Mouse (Mus musculus): ENCODE results near the gene Med9. TPM values are rescaled to one million over a fixed set of nuclear protein-coding genes. Genes with fewer than 3 reads are reported as not detected.
"Not testable (repeated sequence)": the region's sequence is repeated elsewhere in the genome, so short reads cannot be mapped to it uniquely, and the experiment has no call there.

The Med9 gene
- polyA plus RNA-seq, 1 experiment from 2014 or later, result 35.7 TPM

DNA sequence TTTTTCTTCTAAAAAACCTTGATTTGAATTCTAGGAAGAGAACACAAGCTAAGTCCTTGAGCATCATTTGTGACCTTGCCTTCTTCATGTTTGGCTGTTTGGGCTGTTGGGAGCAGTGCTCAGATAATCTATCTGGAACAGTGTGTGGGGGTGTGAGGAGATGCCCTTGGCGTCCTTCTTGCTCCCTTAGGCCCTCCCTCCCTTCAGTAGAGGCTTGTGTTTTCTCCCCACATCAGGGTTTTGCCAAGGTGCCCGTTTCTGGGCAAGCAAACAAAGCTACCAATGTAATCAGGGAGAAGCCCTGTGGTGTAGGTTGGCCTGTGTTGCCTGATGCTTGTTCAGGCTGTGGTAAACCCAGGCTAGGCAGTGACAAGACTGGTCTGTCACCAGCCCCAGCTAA is 10.4 kb upstream of the Med9 start:
- H3K27me3 ChIP-seq (replicated peaks; ENCODE audit: control insufficient read depth, insufficient read depth, low read length), result no peaks in the 10 kb centered on the region
- H3K4me3 ChIP-seq (ENCODE audit: low read depth, low read length), result no peak overlapping the region
- no peaks in the 10 kb centered on the region for H3K9me3 ChIP-seq (replicated peaks; ENCODE audit: control insufficient read depth, low read length)
- DNase-seq (ENCODE audit: low spot score) (no peak), ATAC-seq (no peak)
- no peak overlapping the region for H3K4me2 ChIP-seq (ENCODE audit: low read length)
- no peak overlapping the region for H3K9ac ChIP-seq (ENCODE audit: low read length)
- WGBS, result 39% methylated on average over 2 of the region's 2 CpGs
- no peak overlapping the region for H3K27ac ChIP-seq (ENCODE audit: low read depth, low read length)
- no peaks in the 10 kb centered on the region for H3K4me1 ChIP-seq (ENCODE audit: control insufficient read depth, insufficient read depth, low read length)
- no peaks in the 10 kb centered on the region for H3K36me3 ChIP-seq (ENCODE audit: control insufficient read depth, insufficient read depth, low read length)

DNA sequence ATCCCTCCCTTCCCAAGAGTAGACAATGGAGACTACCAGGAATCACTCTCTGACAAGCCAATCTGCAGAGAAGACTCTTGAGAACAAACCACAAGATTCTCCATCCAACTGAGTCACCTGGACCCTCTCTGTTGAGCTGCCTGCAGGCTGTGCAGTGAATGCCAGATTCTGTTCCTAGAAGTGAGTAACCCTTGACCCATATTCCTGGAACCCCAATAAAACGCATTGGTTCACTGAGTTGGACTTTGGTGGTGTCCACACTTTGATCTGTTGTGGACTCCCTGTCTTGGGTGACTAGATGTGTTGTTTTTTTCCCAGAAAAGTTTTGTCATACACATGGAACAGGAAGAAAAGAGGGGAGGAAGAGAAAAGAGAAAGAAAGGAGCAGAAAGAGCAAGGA is 8.2 kb upstream of the Med9 start:
- no peaks in the 10 kb centered on the region for H3K9me3 ChIP-seq (replicated peaks; ENCODE audit: control insufficient read depth, low read length)
- WGBS, result 79% methylated on average over 1 of the region's 1 CpGs
- H3K4me2 ChIP-seq (ENCODE audit: low read length), result no peak overlapping the region
- H3K27ac ChIP-seq (ENCODE audit: low read depth, low read length), result no peak overlapping the region
- ATAC-seq (no peak), DNase-seq (ENCODE audit: low spot score) (no peak)
- H3K36me3 ChIP-seq (ENCODE audit: control insufficient read depth, insufficient read depth, low read length), result no peaks in the 10 kb centered on the region
- H3K4me3 ChIP-seq (ENCODE audit: low read depth, low read length), result no peak overlapping the region
- no peak overlapping the region for H3K9ac ChIP-seq (ENCODE audit: low read length)
- no peaks in the 10 kb centered on the region for H3K4me1 ChIP-seq (ENCODE audit: control insufficient read depth, insufficient read depth, low read length)
- no peaks in the 10 kb centered on the region for H3K27me3 ChIP-seq (replicated peaks; ENCODE audit: control insufficient read depth, insufficient read depth, low read length)

DNA sequence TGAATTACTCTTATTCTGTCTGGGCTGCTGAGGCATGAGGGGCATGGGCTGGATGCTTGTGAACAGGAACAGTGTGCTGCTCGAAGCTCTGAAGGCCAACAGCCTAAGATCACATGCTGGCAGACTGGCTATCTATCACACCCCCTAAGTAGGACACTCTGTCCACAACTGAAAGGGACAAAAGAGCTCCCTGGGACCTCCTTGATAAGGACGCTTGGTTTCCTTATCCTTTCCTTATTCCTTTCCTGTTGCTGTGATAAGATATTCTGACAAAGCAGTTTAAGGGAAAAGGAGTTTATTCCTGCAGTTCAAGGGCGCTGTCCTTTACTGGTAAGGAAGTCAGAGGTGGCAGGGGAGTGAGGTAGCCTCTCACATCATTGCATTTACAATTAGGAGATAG is 7.4 kb upstream of the Med9 start:
- DNase-seq (ENCODE audit: low spot score), result no peak
- Histone ChIP-seq H3K4me3 (ENCODE audit: low read depth, low read length) (no peak overlapping the region), H3K9ac (ENCODE audit: low read length) (no peak overlapping the region), H3K27me3 (replicated peaks; ENCODE audit: control insufficient read depth, insufficient read depth, low read length) (no peaks in the 10 kb centered on the region), H3K27ac (ENCODE audit: low read depth, low read length) (no peak overlapping the region), H3K9me3 (replicated peaks; ENCODE audit: control insufficient read depth, low read length) (no peaks in the 10 kb centered on the region), H3K36me3 (ENCODE audit: control insufficient read depth, insufficient read depth, low read length) (no peaks in the 10 kb centered on the region), H3K4me1 (ENCODE audit: control insufficient read depth, insufficient read depth, low read length) (no peaks in the 10 kb centered on the region), H3K4me2 (ENCODE audit: low read length) (no peak overlapping the region)
- ATAC-seq, result no peak
- 67% methylated on average over 3 of the region's 3 CpGs for WGBS

DNA sequence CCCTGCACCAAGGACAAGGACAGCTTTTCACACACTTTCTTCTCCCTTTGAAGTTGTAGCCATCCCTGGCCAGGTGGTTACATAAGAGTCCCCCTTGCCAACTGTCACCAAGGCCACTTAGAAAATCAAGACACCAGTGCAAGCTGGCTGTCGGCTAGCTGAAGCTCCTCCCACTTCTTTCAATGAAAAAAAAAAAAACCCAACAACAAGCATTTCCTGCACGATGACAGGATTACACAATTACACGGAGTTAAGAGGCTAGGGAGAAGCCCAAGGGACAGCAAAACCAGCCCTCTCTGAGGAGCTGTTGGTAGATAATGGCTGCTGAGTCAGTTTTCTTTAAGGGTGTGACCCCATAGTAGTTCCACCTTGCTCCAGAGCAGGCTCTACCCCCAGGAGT is 6.6 kb upstream of the Med9 start:
- H3K27ac ChIP-seq (ENCODE audit: low read depth, low read length), result no peak overlapping the region
- no peak for ATAC-seq
- no peaks in the 10 kb centered on the region for H3K27me3 ChIP-seq (replicated peaks; ENCODE audit: control insufficient read depth, insufficient read depth, low read length)
- H3K4me1 ChIP-seq (ENCODE audit: control insufficient read depth, insufficient read depth, low read length), result no peaks in the 10 kb centered on the region
- no peak overlapping the region for H3K9ac ChIP-seq (ENCODE audit: low read length)
- H3K4me3 ChIP-seq (ENCODE audit: low read depth, low read length), result no peak overlapping the region
- no peak overlapping the region for H3K4me2 ChIP-seq (ENCODE audit: low read length)
- no peaks in the 10 kb centered on the region for H3K9me3 ChIP-seq (replicated peaks; ENCODE audit: control insufficient read depth, low read length)
- no peak for DNase-seq (ENCODE audit: low spot score)
- WGBS, result 27% methylated on average over 3 of the region's 3 CpGs
- no peaks in the 10 kb centered on the region for H3K36me3 ChIP-seq (ENCODE audit: control insufficient read depth, insufficient read depth, low read length)

DNA sequence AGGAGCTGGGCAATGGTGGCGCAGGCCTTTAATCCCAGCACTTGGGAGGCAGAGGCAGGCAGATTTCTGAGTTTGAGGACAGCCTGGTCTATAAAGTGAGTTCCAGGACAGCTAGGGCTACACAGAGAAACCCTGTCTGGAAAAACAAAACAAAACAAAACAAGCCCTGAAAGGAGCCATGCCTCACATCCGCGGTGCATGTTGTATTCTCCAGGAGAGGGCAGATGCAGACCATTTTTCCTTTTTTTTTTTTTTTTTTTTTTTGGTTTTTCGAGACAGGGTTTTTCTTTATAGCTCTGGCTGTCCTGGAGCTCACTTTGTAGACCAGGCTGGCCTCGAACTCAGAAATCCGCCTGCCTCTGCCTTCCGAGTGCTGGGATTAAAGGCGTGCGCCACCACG is 3.2 kb upstream of the Med9 start:
- H3K4me2 ChIP-seq (ENCODE audit: low read length); H3K27ac ChIP-seq (ENCODE audit: low read depth, low read length); H3K4me1 ChIP-seq (ENCODE audit: control insufficient read depth, insufficient read depth, low read length); H3K9me3 ChIP-seq (replicated peaks; ENCODE audit: control insufficient read depth, low read length); H3K27me3 ChIP-seq (replicated peaks; ENCODE audit: control insufficient read depth, insufficient read depth, low read length); DNase-seq (ENCODE audit: low spot score); H3K9ac ChIP-seq (ENCODE audit: low read length); H3K4me3 ChIP-seq (ENCODE audit: low read depth, low read length); ATAC-seq; H3K36me3 ChIP-seq (ENCODE audit: control insufficient read depth, insufficient read depth, low read length): not testable (repeated sequence)
- WGBS, result 95% methylated on average over 9 of the region's 10 CpGs

DNA sequence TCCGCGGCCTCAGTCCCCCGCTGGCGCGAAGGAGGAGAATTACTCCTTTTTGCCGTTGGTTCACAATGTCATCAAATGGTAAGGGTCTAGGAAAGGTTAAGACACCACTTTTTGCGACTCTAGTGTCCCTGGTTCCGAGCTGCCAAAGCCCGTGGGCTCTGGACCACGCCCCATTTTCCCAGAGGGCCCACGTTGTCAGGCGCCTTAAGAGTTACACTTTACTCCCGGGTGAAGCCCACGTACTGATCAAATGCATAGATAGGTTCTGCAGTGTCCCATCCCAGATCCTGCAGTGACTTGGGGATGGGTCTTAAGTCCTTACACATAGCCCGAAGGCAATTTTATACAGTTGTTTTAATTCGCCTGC is 378 bp downstream of the Med9 start:
- 3% methylated on average over 16 of the region's 16 CpGs for WGBS
- DNase-seq (ENCODE audit: low spot score), result peak; percentile 21

DNA sequence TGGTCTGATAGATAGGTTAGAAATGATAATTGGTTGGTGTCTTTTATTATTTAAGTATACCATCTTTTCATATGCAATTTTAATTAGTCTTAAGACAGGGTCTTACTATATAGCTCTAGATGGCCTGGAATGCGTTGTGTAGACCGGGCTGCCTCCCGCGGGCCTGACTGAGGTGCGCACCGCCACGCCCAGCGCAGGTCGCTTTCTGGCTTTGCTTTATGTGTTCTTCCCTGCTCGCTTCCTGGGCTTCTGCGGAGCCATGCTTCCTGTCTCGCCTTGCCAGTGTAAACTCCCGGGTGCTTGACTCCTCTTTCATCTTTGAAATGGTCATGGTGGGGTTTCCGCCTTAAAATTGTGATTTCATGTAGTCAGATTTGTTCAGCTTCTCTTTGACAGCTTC is 4.9 kb downstream of the Med9 start:
- Histone ChIP-seq H3K4me2 (ENCODE audit: low read length) (no peak overlapping the region), H3K36me3 (ENCODE audit: control insufficient read depth, insufficient read depth, low read length) (no peaks in the 10 kb centered on the region), H3K4me3 (ENCODE audit: low read depth, low read length) (no peak overlapping the region), H3K27ac (ENCODE audit: low read depth, low read length) (no peak overlapping the region), H3K9ac (ENCODE audit: low read length) (no peak overlapping the region), H3K27me3 (replicated peaks; ENCODE audit: control insufficient read depth, insufficient read depth, low read length) (no peaks in the 10 kb centered on the region), H3K9me3 (replicated peaks; ENCODE audit: control insufficient read depth, low read length) (no peaks in the 10 kb centered on the region), H3K4me1 (ENCODE audit: control insufficient read depth, insufficient read depth, low read length) (peaks cover 5% of the 10 kb centered on the region)
- 91% methylated on average over 14 of the region's 14 CpGs for WGBS
- ATAC-seq, result no peak
- no peak for DNase-seq (ENCODE audit: low spot score)

More for the DNA sequence above, 378 bp downstream of the Med9 start:
- ATAC-seq, result peak; percentile 68
- Histone ChIP-seq H3K4me2 (ENCODE audit: low read length) (peak overlapping the region; percentile 79), H3K27ac (ENCODE audit: low read depth, low read length) (peak overlapping the region; percentile 77), H3K4me3 (ENCODE audit: low read depth, low read length) (peak overlapping the region; percentile 94), H3K36me3 (ENCODE audit: control insufficient read depth, insufficient read depth, low read length) (no peaks in the 10 kb centered on the region), H3K27me3 (replicated peaks; ENCODE audit: control insufficient read depth, insufficient read depth, low read length) (no peaks in the 10 kb centered on the region), H3K4me1 (ENCODE audit: control insufficient read depth, insufficient read depth, low read length) (peaks cover 9% of the 10 kb centered on the region), H3K9ac (ENCODE audit: low read length) (peak overlapping the region; percentile 95), H3K9me3 (replicated peaks; ENCODE audit: control insufficient read depth, low read length) (no peaks in the 10 kb centered on the region)

DNA sequence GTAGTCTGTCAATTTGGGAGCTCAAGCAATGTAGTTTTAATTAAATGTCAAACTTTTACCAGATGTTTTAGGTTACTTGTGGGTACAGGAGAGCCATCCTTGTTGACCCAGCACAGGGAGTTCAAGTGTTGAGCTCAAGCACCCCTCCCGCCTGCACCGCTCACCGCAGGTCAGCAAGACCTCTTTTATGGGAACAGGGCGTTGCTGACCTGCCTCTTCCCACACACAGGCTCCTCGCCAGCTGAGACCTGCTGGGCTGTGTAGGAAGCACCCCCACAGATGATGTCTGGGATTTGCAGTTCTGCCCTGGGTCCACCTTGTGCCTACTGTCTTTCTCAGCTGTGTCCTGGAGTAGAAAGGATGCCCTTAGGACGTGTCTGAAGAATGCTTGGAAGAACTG is 8.7 kb downstream of the Med9 start:
- peaks cover 13% of the 10 kb centered on the region for H3K36me3 ChIP-seq (ENCODE audit: control insufficient read depth, insufficient read depth, low read length)
- no peaks in the 10 kb centered on the region for H3K4me1 ChIP-seq (ENCODE audit: control insufficient read depth, insufficient read depth, low read length)
- H3K27me3 ChIP-seq (replicated peaks; ENCODE audit: control insufficient read depth, insufficient read depth, low read length), result no peaks in the 10 kb centered on the region
- 86% methylated on average over 6 of the region's 6 CpGs for WGBS
- no peak overlapping the region for H3K9ac ChIP-seq (ENCODE audit: low read length)
- ATAC-seq, result no peak
- DNase-seq (ENCODE audit: low spot score), result no peak
- no peak overlapping the region for H3K4me3 ChIP-seq (ENCODE audit: low read depth, low read length)
- H3K9me3 ChIP-seq (replicated peaks; ENCODE audit: control insufficient read depth, low read length), result no peaks in the 10 kb centered on the region
- no peak overlapping the region for H3K27ac ChIP-seq (ENCODE audit: low read depth, low read length)
- H3K4me2 ChIP-seq (ENCODE audit: low read length), result no peak overlapping the region

DNA sequence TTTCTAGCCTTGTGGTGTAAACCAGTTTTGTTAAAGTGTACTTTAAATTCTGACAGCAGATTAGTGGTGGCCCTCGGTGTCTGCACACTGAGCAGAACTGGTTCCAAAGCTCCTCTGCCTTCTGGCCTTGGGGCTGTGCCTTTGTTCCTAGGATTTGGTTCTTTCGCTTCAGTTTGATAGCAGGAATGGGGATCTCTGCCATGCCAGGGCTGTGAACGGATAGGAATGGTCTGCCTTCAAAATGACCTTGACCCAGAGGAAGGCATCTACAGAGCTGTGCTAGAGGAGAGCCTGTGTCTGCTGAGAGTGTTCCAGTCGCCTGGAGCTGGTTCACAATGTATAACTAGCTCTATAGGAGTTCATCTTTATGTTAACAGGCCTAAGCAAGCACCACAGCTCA is 11.4 kb downstream of the Med9 start:
- H3K27me3 ChIP-seq (replicated peaks; ENCODE audit: control insufficient read depth, insufficient read depth, low read length), result peaks cover 12% of the 10 kb centered on the region
- no peak overlapping the region for H3K4me3 ChIP-seq (ENCODE audit: low read depth, low read length)
- H3K4me1 ChIP-seq (ENCODE audit: control insufficient read depth, insufficient read depth, low read length), result peaks cover 11% of the 10 kb centered on the region
- DNase-seq (ENCODE audit: low spot score), result no peak
- H3K9ac ChIP-seq (ENCODE audit: low read length), result no peak overlapping the region
- H3K9me3 ChIP-seq (replicated peaks; ENCODE audit: control insufficient read depth, low read length), result no peaks in the 10 kb centered on the region
- no peak overlapping the region for H3K4me2 ChIP-seq (ENCODE audit: low read length)
- H3K27ac ChIP-seq (ENCODE audit: low read depth, low read length), result no peak overlapping the region
- WGBS, result 79% methylated on average over 4 of the region's 4 CpGs
- peaks cover 18% of the 10 kb centered on the region for H3K36me3 ChIP-seq (ENCODE audit: control insufficient read depth, insufficient read depth, low read length)
- no peak for ATAC-seq
